Mouse (Mus musculus) brain, embryonic 14.5 days (tissue): Measurements from ENCODE around the gene Rpn2.

Experiments used
- CTCF ChIP-seq: fragments of 200-500 bp; IDR thresholded peaks from 2 replicates; pipeline ENCODE4 v1.5.1; 2012; ENCODE audit warnings: inconsistent platforms, mild to moderate bottlenecking, moderate library complexity, borderline replicate concordance; ENCODE audit not compliant: insufficient read depth, insufficient read length; ENCODE audit errors: extremely low read depth
- POLR2A ChIP-seq: fragments of 200-500 bp; IDR thresholded peaks from 2 replicates; pipeline ENCODE4 v1.6.1; 2012; ENCODE audit warnings: mild to moderate bottlenecking, inconsistent platforms, borderline replicate concordance; ENCODE audit not compliant: poor library complexity, insufficient read depth, insufficient read length, severe bottlenecking; ENCODE audit errors: extremely low read depth

GRCm38 (mm10) chr2:157320135-157320534, 41.3 kb downstream of the Rpn2 start:
- TF ChIP-seq POLR2A (no peak), CTCF (no peak)
